Mouse (Mus musculus): ENCODE data around the gene Gm12184.
"Not testable (repeated sequence)": the region's sequence is repeated elsewhere in the genome, so short reads cannot be mapped to it uniquely, and the experiment has no call there.

The Gm12184 gene

GRCm38 (mm10) chr11:48850240-48850639, 23.8 kb upstream of the Gm12184 start:
- no peak for DNase-seq (ENCODE audit: inconsistent age in 2 of 2, low spot score in 1 of 2)

- no peak for DNase-seq (ENCODE audit: inconsistent age in 2 of 2, low spot score in 1 of 2)
Observed at GRCm38 (mm10) chr11:48846881-48847280, 20.4 kb upstream of the Gm12184 start.

GRCm38 (mm10) chr11:48846362-48846761, 19.9 kb upstream of the Gm12184 start:
- DNase-seq (ENCODE audit: inconsistent age in 2 of 2, low spot score in 1 of 2) = not testable (repeated sequence)

GRCm38 (mm10) chr11:48845244-48845815, 18.9 kb upstream of the Gm12184 start:
- no peak for DNase-seq (ENCODE audit: inconsistent age in 2 of 2, low spot score in 1 of 2)

- peak in 1 of 2 experiments; percentile 80 for DNase-seq (ENCODE audit: inconsistent age in 2 of 2, low spot score in 1 of 2)
Observed at GRCm38 (mm10) chr11:48844309-48844708, 17.9 kb upstream of the Gm12184 start.

- DNase-seq (ENCODE audit: inconsistent age in 2 of 2, low spot score in 1 of 2) = no peak
Observed at GRCm38 (mm10) chr11:48843202-48843601, 16.7 kb upstream of the Gm12184 start.

GRCm38 (mm10) chr11:48842378-48842792, 15.9 kb upstream of the Gm12184 start:
- no peak for DNase-seq (ENCODE audit: inconsistent age in 2 of 2, low spot score in 1 of 2)

- no peak for DNase-seq (ENCODE audit: inconsistent age in 2 of 2, low spot score in 1 of 2)
Observed at GRCm38 (mm10) chr11:48841213-48841612, 14.8 kb upstream of the Gm12184 start.

- no peak for DNase-seq (ENCODE audit: inconsistent age in 2 of 2, low spot score in 1 of 2)
Observed at GRCm38 (mm10) chr11:48840805-48841204, 14.3 kb upstream of the Gm12184 start.

- DNase-seq (ENCODE audit: inconsistent age in 2 of 2, low spot score in 1 of 2) = no peak
Observed at GRCm38 (mm10) chr11:48838879-48839680, 12.6 kb upstream of the Gm12184 start.

- peak; percentile 41 to 90 for DNase-seq (ENCODE audit: inconsistent age in 2 of 2, low spot score in 1 of 2)
Observed at GRCm38 (mm10) chr11:48838181-48838797, 11.8 kb upstream of the Gm12184 start.

GRCm38 (mm10) chr11:48837310-48838180, 11.1 kb upstream of the Gm12184 start:
- peak; percentile 86 to 95 for DNase-seq (ENCODE audit: inconsistent age in 2 of 2, low spot score in 1 of 2)

- no peak for DNase-seq (ENCODE audit: inconsistent age in 2 of 2, low spot score in 1 of 2)
Observed at GRCm38 (mm10) chr11:48836990-48837309, 10.5 kb upstream of the Gm12184 start.

GRCm38 (mm10) chr11:48835923-48836322, 9.5 kb upstream of the Gm12184 start:
- peak in 1 of 2 experiments; percentile 57 for DNase-seq (ENCODE audit: inconsistent age in 2 of 2, low spot score in 1 of 2)

GRCm38 (mm10) chr11:48833731-48834639, 7.5 kb upstream of the Gm12184 start:
- DNase-seq (ENCODE audit: inconsistent age in 2 of 2, low spot score in 1 of 2) = peak; percentile 92 to 99

GRCm38 (mm10) chr11:48833078-48833730, 6.7 kb upstream of the Gm12184 start:
- DNase-seq (ENCODE audit: inconsistent age in 2 of 2, low spot score in 1 of 2) = no peak

- no peak for DNase-seq (ENCODE audit: inconsistent age in 2 of 2, low spot score in 1 of 2)
Observed at GRCm38 (mm10) chr11:48831273-48831672, 4.8 kb upstream of the Gm12184 start.

GRCm38 (mm10) chr11:48830279-48830678, 3.8 kb upstream of the Gm12184 start:
- no peak for DNase-seq (ENCODE audit: inconsistent age in 2 of 2, low spot score in 1 of 2)

- DNase-seq (ENCODE audit: inconsistent age in 2 of 2, low spot score in 1 of 2) = no peak
Observed at GRCm38 (mm10) chr11:48827926-48828325, 1.5 kb upstream of the Gm12184 start.

- DNase-seq (ENCODE audit: inconsistent age in 2 of 2, low spot score in 1 of 2) = peak in 1 of 2 experiments; percentile 62
Observed at GRCm38 (mm10) chr11:48826752-48827096, 269 bp upstream of the Gm12184 start.

Measured in adrenal gland, adult (tissue).